Mouse (Mus musculus) 416B (cell line): ENCODE data around the gene Olfr1368.
"Not testable (repeated sequence)": the region's sequence is repeated elsewhere in the genome, so short reads cannot be mapped to it uniquely, and the experiment has no call there.

ENCODE experiments used
- DNase-seq: peaks from one replicate; pipeline ENCODE4 v3.0.0; 2011; ENCODE audit warnings: low read depth

Olfr1368 gene

DNA sequence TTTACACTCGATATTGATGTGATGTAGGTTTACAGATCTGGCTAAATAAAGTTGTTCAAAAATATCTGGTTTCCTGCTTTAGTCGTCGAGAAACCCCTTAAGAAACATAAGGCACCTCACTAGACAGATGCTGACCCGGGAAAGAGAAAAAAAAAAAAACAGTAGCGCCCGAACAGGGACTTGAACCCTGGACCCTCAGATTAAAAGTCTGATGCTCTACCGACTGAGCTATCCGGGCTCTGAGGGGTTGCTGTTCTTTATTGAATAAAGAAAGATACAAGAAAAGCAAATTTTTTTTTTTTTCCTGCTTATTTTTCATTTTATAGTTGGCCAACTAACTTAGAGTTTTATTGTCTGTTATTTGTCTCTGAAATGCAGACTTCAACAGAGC lies 22.2 kb upstream of the Olfr1368 start:
- DNase-seq, result peak; percentile 84

DNA sequence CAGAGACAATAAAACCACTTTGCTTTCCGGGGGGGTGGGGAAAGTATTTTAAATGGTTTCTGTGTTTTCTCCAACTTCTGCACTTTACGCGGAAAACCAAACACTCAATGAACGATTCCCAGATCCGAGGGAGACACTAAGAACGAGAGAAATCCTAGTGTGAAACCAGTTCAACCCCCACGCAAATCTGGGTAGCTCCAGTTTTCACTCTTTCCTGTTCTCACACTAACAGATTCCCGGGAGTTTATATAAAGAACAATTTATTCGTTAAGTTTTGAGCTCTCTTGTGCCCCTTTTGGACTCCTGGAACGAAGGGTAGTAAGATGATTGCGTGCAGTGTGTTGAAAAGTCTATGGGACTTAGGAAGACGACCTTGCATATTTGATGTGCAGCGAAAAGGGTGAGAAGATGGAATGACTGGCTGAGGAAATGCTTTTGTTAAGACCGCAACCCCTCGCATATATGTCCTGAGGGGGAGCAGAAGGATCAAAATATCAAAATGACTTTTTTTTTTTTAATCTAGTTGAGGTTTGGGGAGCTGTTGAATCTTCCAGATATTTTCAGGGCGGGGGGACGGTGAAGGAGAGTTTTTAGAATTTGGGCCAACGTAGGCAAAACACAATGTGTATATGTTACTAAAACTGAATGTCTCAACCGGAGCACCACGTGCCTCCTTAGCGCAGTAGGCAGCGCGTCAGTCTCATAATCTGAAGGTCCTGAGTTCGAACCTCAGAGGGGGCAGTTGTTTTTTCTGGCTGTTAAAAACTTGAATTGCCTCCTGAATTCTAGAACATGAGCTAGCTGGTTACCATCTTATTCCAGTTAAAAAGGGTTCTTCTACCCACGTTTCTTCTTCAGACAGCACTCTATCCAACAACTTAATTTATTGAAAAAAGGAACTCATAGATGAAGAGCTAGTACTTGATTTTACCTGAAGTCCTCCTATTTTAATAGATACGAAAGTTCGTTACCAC lies 21.6 kb upstream of the Olfr1368 start:
- DNase-seq, result peak; percentile 91

DNA sequence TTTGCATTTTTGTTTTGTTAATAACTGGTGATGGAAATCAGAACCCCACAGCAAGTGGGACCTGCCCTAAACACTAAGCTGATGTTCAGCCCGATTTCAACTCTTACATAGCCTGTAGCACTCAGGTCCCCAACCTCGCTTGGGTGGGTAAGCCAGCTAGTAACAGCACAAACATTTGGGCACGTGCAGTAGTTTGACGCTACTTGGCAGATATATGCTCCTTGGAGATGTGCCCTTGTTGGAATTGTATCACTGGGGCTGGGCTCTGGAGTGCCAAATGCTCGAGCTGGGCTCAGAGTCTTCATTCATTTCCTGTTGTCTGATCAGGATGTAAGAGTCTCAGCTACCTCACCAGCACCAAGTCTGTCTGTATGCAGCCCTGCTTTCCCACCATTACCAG lies 16.9 kb upstream of the Olfr1368 start:
- no peak for DNase-seq

DNA sequence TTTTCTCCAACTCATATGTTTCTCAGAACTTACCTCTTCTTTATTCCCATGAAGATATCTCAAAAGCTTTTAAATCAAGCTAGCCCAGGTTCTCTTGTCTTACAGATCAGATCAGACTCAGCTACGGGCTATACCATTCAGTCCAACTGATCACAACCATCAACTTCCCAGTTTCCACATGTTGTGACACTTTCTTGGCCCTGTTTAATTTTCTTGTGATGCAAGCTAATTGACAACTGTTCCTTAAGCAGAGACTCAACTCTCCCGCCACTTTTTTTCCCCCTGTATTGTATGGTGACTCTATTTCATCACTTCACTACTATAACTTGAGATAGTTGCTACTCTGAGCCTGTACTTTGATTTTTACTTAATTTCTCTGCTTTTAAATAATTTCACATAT lies 15.9 kb upstream of the Olfr1368 start:
- no peak for DNase-seq

DNA sequence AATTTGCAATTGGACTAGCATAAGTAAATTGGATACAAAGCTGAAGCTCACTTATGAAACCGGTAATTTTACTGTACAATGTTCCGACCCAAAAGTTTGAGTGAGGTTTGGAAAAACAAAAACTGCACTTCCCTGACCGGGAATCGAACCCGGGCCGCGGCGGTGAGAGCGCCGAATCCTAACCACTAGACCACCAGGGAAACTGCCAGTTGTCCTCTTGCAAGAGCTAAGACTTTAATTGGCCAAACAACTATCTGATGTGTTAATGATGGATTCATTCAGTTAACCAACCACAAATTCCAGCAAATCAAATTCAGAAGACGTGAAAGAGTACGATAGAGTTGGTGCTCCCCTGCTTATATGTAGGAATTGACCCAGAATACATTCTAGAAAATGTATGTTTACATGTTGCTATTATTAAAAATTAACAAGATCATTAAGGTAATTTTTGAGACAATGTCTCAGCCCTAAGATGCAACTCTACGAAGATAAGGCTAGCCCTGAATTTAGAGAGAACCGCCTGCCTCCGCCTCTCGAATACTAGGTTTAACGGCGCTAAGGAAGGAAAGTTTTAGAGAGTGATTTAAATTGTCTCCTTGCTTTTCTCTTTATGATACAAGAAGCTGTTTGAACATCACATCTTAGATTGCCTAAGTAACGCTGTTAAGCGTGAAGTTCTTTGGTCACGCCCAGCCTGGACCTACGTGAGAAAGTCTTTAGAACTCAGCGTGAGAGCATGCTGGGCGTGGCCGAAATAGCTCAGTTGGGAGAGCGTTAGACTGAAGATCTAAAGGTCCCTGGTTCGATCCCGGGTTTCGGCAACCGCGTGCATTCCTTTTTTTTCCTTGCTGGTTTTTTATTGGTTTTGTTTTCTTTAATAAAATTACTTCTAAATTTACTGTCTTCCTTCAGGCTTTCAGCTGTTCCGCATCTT lies 15.3 kb upstream of the Olfr1368 start:
- DNase-seq, result peak; percentile 93

DNA sequence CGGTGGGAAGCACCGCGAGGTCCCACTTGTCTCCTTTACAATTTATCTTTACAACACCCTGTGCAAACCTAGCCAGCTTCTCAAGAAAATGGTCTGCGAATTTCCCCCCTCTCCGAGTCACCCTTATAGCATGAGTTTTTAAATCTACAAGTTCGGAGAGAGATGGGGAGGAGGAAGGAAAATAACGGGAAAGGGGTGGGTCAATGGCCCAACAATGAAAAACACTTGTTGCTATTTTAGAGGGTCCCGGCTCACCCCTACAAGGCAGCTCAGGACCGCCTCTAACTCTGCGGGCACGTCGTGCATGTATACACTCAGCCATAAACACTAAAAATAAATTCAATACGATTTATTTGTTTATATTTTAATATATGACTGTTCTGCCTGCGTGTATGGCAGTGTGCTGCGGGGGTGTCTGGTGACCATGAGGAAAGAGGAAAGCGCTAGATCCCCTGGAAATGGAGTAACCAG lies 14.4 kb upstream of the Olfr1368 start:
- no peak for DNase-seq

DNA sequence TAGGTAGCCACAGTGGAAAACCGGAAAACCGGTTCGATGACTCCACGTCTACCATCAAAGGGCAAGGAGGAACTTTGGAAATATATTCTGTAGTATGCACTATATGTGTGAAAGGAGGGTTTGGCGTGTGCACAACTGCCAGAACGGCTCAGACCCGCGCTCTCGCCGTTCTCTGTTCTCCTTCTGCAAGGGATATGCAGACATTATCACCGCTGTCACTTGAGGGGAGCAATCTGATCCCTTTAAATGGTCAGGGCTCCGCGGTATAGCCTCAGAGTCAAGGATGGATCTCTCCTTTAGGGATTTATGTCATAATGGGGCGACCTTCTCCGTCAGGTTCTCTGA lies 13.8 kb upstream of the Olfr1368 start:
- peak; percentile 43 for DNase-seq

DNA sequence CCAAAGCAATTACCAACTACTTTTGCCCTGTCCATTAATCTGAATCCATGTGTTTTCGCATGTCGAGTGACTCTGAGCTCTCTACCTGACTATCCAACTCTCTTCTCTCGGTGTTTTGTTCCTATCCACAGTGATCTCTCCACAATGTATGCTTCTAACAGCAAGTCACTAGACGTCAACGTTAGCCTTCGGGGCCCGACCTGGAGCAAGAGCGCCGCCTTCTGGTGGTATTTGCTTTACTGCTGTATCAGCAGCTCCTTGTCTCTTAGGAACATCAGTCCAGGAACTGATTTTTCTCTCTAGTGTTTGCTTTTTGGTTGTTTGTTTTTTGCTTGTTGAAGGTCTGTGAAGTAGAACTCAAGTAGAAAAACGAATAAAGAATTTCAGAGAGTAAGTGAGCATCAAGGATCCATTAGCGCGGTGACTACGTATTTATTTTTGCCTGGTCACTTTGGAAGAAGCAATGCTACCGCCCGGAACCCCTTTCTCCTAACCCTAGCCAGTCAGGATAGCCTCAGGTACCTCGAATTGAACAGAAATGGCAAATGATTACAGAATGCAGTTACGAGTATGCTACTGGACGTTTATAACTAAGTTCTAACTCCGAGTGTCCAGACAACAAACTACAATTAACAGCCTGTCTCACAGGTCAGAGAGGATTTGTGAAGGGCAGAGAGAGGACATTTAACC lies 13.3 kb upstream of the Olfr1368 start:
- peak; percentile 90 for DNase-seq

DNA sequence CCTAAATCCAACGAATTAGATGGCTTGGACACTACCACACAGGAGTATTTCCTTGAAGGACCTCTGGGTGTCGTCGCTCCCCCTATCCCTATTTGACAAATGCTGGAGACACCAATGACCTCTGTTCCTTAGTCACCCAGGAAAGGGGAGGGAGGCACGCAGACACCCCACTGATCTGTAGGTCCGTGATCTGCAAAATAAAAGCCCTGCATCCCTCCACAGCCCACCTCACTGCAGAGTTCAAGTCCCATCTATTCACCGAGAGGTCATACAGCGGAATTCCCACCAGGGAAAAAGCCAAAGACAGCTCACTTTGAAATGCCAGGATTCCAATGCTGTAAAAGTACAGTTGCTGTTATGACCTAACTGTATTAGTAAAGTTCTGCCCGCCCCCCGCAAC lies 12.4 kb upstream of the Olfr1368 start:
- no peak for DNase-seq

DNA sequence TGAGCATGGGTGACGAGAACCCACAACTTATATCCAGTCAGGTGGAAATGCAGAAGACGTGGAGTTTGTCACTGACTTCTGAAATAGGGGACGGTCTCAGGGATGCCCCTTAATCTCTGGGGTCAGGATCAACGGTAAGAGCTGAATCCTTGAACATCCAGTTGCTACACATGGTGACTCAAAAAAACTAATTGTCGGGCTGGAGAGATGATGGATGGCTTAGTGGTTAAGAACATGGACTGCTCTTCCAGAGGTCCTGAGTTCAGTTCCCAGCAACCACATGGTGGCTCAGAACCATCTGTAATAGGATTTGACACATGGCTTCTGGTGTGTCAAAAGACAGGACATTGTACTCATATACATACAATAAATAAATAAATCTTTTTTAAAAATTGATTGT lies 10.2 kb upstream of the Olfr1368 start:
- DNase-seq, result no peak

DNA sequence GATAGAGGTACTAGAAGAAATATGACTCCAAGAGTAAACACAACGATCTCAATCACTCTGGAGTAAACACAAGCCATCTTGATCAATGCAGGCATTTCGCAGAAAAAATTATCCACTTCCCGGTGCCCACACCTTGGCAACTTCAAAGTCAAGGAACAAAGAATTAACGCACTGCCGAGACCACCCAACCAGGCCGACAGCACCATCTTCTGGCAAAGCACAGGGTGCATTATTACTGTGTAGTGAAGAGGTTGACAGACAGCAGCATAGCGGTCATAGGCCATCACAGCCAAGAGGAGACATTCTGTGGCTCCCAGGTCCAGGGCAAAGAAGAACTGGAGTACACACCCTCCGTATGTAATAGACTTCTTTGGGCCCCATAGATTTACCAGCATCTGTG lies 3.2 kb downstream of the Olfr1368 start:
- peak; percentile 21 for DNase-seq

DNA sequence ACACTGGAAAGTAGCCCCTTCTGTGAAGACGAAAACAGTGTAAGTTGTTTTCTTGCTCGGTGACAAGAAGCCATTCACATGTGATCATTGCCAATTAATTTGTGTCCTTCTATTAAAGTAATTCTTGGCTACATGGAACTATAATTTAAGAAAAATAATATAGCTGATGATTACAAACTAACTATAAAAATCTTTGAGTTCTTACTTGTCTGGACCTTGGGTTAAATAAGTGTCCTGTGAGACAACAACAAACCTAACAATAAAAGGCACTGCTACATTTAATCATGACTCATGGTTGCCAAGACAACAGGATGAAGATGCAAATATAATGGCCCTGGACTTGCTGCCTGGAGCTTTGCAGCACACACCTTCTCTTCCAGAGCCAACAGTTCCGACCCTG lies 16.3 kb downstream of the Olfr1368 start, which contains the start of gene Olfr263:
TSS of gene Olfr263 (plus strand) at position 301 of the 400 bp plus-strand sequence.
- DNase-seq, result not testable (repeated sequence)

DNA sequence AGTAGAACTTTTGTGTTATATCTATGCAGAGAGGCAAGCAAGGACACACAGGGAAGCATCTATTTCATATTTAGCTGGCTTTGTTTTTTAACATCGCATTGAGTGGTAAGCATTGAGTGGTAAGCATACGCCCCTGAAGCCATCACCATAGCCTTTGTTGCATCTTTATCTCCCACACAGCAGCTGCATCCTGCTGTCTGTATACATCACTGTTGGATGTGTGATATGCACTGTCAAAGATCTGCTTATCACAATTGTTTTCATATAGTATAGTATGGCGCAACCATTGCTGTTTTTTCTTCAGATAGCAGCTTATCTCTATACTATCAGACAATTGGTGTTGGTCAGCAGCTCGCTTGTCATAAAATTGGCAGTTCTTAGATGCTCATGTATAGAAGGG lies 31.5 kb downstream of the Olfr1368 start:
- DNase-seq, result peak; percentile 14

DNA sequence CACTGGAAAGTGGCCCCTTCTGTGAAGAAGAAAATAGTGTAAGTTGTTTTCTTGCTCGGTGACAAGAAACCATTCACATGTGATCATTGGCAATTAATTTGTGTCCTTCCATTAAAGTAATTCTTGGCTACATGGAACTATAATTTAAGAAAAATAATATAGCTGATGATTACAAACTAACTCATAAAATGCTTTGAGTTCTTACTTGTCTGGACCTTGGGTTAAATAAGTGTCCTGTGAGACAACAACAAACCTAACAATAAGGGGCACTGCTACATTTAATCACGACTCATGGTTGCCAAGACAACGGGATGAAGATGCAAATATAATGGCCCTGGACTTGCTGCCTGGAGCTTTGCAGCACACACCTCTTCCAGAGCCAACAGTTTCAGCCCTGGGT lies 34.5 kb downstream of the Olfr1368 start, which contains the start of gene Olfr1369-ps1:
TSS of gene Olfr1369-ps1 (plus strand) at position 301 of the 400 bp plus-strand sequence.
- not testable (repeated sequence) for DNase-seq

DNA sequence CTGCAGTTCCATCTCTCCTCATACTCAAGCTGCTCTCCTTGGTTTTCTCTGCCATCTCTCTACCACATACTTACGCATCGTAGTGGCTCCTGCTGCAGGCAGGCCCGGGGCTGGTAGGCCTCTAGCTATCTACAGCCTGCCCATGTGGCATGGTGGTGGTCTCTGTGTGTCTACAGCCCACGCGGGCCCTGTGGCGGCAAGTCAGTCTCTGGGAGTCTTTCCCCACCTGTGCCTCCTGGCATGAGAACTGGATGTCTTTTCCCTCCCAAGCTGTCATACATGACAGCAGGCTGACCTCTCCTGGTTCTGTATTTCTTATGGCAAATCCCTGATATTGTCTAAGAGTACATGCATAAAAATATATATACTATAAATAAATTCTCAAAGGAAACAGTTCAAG lies 35.2 kb downstream of the Olfr1368 start:
- DNase-seq, result no peak

DNA sequence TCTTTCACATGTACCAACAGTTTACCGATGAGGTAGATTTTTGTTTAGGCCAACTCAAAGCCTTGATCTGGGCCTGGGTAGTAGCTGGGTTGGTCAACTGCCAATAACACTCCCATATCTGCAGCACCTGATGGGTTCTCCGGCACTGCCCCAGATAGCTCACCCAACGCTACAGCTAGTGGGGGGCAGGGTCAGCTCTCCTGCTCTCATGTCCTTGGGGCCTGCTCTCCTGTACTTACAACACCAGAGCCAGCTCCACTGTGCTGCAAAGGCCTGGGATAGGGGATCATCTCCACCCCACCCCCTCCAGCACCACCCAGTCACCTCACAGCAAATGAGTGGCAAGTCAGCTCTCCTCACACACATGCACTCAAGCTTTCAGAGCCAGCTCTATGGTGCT lies 35.9 kb downstream of the Olfr1368 start:
- DNase-seq, result no peak
